Mouse (Mus musculus) kidney, adult 2 months (tissue): ENCODE measurements at regions not wholly inside any gene's neighbourhood (a gene's known extent, or its start where the extent isn't known, plus 50 kb on each side); places are given as distances from the start of the nearest gene placed in this dataset.
"Not testable (repeated sequence)": the region's sequence is repeated elsewhere in the genome, so short reads cannot be mapped to it uniquely, and the experiment has no call there.

Experiments used
- DNase-seq: peaks from one replicate; pipeline ENCODE4 v3.0.0; 2021
- H3K27ac ChIP-seq: fragments of 200-500 bp; 2 replicates; pipeline ENCODE4 v1.5.1; 2012; ENCODE audit warnings: low read depth, low read length, control low read depth, inconsistent platforms; ENCODE audit not compliant: insufficient read depth
- H3K27me3 ChIP-seq: fragments of 200-500 bp; replicated peaks from 2 replicates; pipeline ENCODE4 v1.6.1; 2012; ENCODE audit warnings: mild to moderate bottlenecking, moderate library complexity, low read length, inconsistent platforms; ENCODE audit not compliant: control insufficient read depth, insufficient read depth
- H3K36me3 ChIP-seq: fragments of 200-500 bp; 2 replicates; pipeline ENCODE4 v1.6.1; 2012; ENCODE audit warnings: mild to moderate bottlenecking, moderate library complexity, low read length, inconsistent platforms; ENCODE audit not compliant: control insufficient read depth, insufficient read depth
- H3K4me1 ChIP-seq: fragments of 200-500 bp; 2 replicates; pipeline ENCODE4 v1.6.1; 2011; ENCODE audit warnings: low read length; ENCODE audit not compliant: control insufficient read depth, insufficient read depth
- H3K4me3 ChIP-seq: fragments of 200-500 bp; 2 replicates; pipeline ENCODE4 v1.5.1; 2011; ENCODE audit warnings: mild to moderate bottlenecking, low read depth, low read length, control low read depth; ENCODE audit not compliant: insufficient read depth
- CTCF ChIP-seq: fragments of 200-500 bp; conservative IDR thresholded peaks from 2 replicates; pipeline ENCODE4 v1.5.1; 2011; ENCODE audit warnings: low read depth, mild to moderate bottlenecking, control low read depth, low read length, moderate library complexity, mixed read lengths; ENCODE audit not compliant: insufficient read depth, insufficient read length
- POLR2A ChIP-seq: fragments of 200-500 bp; IDR thresholded peaks from one replicate; pipeline ENCODE4 v1.6.1; 2011; ENCODE audit warnings: low read depth, low read length, control low read depth
- WGBS: fragments of 180-500 bp; shearing (Covaris S2); methylation state at CpG from one replicate; pipeline ENCODE4 v1.1.7; 2018; 5-methylcytosine and 5-hydroxymethylcytosine counted together

DNA sequence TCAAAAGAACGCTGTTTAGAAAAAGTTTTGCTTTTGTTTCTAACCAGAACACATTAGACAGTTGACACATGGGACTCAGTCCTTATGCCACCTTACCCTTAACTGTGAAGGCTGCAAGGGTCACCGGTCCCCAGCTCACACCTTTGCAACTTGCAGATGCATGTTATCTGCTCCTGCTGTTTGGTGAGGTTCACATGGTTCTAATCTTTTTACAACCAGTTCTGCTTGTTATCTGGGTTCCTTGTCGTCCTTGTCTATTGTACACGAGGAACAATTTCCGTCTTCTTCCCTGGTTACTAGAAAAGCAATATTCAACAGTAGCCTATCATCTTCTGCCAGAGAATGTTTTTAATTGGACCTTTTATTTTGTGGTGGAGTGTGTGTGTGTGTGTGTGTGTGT lies 200.8 kb downstream of the Gm21738 start:
- H3K36me3 ChIP-seq, H3K4me1 ChIP-seq, H3K27me3 ChIP-seq, H3K4me3 ChIP-seq, H3K27ac ChIP-seq, DNase-seq: not testable (repeated sequence)
- WGBS: 87% methylated on average over 5 of the region's 5 CpGs

DNA sequence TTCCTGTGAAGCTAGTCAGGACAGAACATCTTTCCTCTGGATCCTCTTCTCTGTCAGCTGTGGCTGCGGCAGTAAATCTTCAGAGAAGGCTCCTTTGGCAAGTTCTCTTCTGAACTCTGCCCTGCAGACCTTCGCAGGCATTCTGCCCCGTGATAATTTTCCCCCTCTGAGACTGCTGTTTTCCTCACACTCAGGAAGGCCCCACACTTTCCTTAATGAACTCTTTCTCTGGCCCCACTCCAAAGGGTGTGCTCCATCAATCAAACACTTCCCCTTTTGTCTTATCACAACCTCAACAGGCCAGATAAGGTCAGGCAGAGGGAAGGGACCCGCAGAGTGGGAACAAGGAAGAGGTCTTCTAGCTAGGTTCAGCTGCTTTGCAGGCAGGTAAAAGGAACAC lies 210.2 kb downstream of the Gm21738 start:
- 47% methylated on average over 4 of the region's 4 CpGs for WGBS
- TF ChIP-seq CTCF: no peak
- TF ChIP-seq POLR2A: no peak
- Histone ChIP-seq H3K27me3 (no peaks in the 10 kb centered on the region), H3K4me3 (no peak overlapping the region), H3K4me1 (no peaks in the 10 kb centered on the region), H3K36me3 (no peaks in the 10 kb centered on the region), H3K27ac (no peak overlapping the region)
- DNase-seq: peak; percentile 36

DNA sequence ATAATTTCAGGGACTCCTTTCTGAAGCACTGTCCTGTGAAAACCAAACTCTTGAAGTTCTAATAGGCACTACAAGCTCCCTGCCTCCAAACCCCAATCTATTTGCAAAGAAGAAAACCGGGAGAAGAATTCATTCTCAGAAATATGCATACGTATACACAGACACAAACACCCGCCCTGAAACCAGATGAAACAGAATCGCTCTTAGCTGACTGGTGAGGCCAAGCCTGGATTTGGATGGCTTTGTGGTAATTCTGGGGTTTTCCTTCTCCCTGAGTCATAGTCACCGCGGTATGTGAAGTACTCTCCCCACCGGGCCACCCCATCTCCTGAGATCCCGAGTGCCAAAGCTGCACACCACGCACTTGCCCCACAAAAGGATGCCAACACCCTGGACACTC lies 238.5 kb downstream of the Gm21738 start:
- DNase-seq, H3K27ac ChIP-seq, H3K4me1 ChIP-seq, H3K36me3 ChIP-seq, H3K4me3 ChIP-seq, H3K27me3 ChIP-seq: not testable (repeated sequence)
- 67% methylated on average over 9 of the region's 9 CpGs for WGBS

DNA sequence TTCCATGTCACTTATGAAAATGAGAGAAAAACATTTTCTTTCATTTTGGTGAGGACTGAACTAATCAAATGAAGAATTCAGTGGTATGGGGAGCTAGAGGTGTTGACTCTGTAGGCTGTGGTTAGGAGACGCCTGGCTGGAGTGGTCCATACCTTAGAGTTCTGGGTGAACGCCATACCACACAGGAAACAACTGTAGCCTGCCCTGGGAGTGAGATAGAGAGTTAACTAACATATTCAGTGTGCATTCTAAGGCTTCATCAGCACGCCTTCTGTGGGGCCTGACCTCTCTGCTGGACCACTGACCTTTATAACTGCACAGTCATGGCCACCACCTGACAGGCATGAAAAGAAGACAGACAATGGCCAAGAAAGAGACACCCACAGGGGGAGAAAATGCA lies 240.7 kb downstream of the Gm21738 start:
- not testable (repeated sequence) for H3K36me3 ChIP-seq, H3K4me1 ChIP-seq, H3K27me3 ChIP-seq, H3K27ac ChIP-seq, DNase-seq, H3K4me3 ChIP-seq
- 55% methylated on average over 3 of the region's 3 CpGs for WGBS

DNA sequence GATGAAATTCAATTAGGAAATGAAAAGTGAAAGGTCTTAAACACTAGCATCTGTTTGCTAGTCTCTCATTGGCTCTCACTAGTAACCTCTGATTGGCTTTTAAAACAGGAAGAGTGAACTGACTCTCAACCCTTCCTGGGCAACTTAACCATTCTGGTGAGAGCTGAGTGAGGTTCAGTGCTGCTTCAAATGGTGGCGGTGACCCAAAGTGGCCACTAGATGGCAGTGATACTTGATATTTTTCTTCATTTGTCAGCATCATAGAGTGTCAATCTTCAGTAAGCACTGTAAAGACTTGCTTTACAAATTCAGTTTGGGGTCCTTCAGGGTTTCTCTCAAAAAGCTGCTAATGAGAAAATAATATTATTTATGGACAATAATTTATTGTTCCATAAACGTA lies 243.4 kb downstream of the Gm21738 start:
- H3K27ac ChIP-seq: no peak overlapping the region
- H3K36me3 ChIP-seq: no peaks in the 10 kb centered on the region
- peak; percentile 1 for DNase-seq
- no peaks in the 10 kb centered on the region for H3K4me1 ChIP-seq
- TF ChIP-seq POLR2A: no peak
- TF ChIP-seq CTCF: peak; percentile 53
- H3K4me3 ChIP-seq: no peak overlapping the region
- H3K27me3 ChIP-seq: no peaks in the 10 kb centered on the region
- WGBS: 9% methylated on average over 2 of the region's 2 CpGs

DNA sequence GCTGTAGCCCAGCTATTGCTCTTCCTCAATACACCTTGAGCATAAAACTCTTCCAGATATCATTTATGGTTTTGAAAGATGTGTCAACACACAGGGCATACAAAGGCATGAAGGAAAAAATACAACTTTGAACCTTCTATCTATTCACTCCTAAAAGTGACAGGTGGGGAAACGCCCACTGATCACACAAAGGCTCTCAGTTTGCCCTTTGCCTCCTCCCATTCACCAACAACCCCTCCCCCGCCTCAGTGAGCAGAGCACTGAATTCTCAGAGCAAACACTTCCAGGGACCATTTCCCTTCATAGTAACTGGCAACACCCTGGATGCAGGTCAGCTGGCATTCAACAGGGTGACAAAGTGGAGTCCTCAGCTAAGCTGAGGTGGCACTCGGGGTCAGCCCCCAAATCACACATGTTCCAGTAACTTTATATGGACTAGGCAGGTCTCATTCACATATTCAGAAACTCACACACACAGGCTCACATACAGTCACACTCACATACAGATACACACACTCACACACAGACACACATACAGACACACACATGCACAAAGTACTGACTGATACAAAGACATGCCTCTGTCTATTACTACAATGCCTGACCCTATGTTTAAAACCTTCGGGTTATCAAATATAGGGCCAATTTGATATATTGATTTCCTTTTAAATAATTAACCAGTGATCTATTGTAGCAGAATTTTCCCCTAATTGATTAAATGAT lies 248.3 kb downstream of the Gm21738 start:
- not testable (repeated sequence) for H3K36me3 ChIP-seq, H3K4me1 ChIP-seq, H3K27me3 ChIP-seq, DNase-seq, H3K4me3 ChIP-seq, H3K27ac ChIP-seq
- WGBS: 67% methylated on average over 4 of the region's 4 CpGs

DNA sequence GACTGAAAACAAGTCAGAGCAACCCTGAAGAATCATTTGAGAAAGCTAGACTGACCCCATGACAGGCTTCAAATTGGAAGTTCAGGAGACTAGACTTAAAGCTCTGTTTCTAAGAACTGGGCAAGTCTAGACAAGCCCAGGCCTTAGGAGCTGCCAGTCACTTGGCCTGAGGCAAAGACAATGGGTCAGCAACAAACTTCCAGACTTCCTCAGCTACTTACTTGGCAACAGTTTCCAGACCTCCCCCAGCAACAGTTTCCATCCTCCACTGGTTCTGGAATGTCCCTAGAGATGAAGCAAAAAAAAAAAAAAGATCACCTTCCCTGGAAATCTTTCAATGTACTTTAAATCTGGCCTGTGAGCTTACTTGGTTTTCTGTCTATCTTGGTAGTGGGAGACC lies 251.9 kb downstream of the Gm21738 start:
- DNase-seq: no peak
- Histone ChIP-seq H3K27me3 (no peaks in the 10 kb centered on the region), H3K4me1 (no peaks in the 10 kb centered on the region), H3K4me3 (no peak overlapping the region), H3K36me3 (no peaks in the 10 kb centered on the region), H3K27ac (no peak overlapping the region)
- TF ChIP-seq CTCF (no peak), POLR2A (no peak)

DNA sequence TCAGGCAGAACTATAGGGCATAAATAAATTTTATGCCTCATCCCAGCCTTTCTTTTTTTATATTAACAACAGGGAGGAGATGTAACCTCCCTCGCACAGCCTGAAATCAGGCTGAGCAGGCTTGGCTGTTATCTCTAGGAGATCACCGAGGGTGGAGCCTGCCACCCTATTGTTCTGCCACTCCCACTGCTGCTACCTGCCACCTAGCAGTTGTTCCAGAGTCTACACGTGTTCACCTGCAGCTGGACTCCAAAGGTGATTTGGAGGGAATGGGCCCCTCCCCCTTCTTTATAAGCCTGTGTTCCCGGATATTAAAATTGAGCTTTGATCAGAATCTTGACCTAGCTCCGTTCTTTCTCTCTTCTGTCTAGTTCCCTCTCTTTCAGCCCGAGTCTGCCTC lies 245.8 kb upstream of the Ube2e2 start:
- not testable (repeated sequence) for H3K4me3 ChIP-seq, H3K27me3 ChIP-seq, H3K36me3 ChIP-seq, H3K4me1 ChIP-seq, DNase-seq, H3K27ac ChIP-seq
- 79% methylated on average over 6 of the region's 6 CpGs for WGBS
